Mouse (Mus musculus) MEL (cell line): ENCODE measurements around the gene Gbp9. TPM values are rescaled to one million over a fixed set of nuclear protein-coding genes. Genes with fewer than 3 reads are reported as not detected.
"Not testable (repeated sequence)": the region's sequence is repeated elsewhere in the genome, so short reads cannot be mapped to it uniquely, and the experiment has no call there.

Experiments
- DNase-seq: peaks from one replicate; pipeline ENCODE4 v3.0.0; 2011; ENCODE audit warnings: low read depth, low spot score
- H3K27ac ChIP-seq: 2 replicates; pipeline ENCODE4 v1.5.1; 2012; ENCODE audit warnings: low read depth, mild to moderate bottlenecking, control low read depth, low read length, moderate library complexity; ENCODE audit not compliant: control insufficient read depth
- H3K27me3 ChIP-seq, 2 experiments: fragments of 150-350 bp in 1 of 2; sonication (generic) in 1 of 2; 2 replicates each; pipeline ENCODE4 v1.6.1; 2012; ENCODE audit warnings: low read length in 2 of 2, mild to moderate bottlenecking in 2 of 2, improper control_type of control experiment in 1 of 2, moderate library complexity in 1 of 2; ENCODE audit not compliant: insufficient read depth in 2 of 2, control insufficient read depth in 1 of 2
- H3K36me3 ChIP-seq, 2 experiments: 2 replicates each; pipeline ENCODE4 v1.6.1; 2012 to 2014; ENCODE audit warnings: low read length in 2 of 2, improper control_type of control experiment in 1 of 2, inconsistent platforms in 1 of 2, mild to moderate bottlenecking in 1 of 2; ENCODE audit not compliant: insufficient read depth in 2 of 2, control insufficient read depth in 1 of 2
- H3K4me1 ChIP-seq, 2 experiments: fragments of 150-350 bp in 1 of 2; sonication (generic) in 1 of 2; 2 replicates each; pipeline ENCODE4 v1.6.1; 2012; ENCODE audit warnings: low read length in 2 of 2, improper control_type of control experiment in 1 of 2, mild to moderate bottlenecking in 1 of 2; ENCODE audit not compliant: insufficient read depth in 2 of 2, control insufficient read depth in 1 of 2
- H3K4me3 ChIP-seq, 2 experiments: fragments of 150-350 bp in 1 of 2; sonication (generic) in 1 of 2; 2 replicates each; pipeline ENCODE4 v1.5.1; 2012; ENCODE audit warnings: low read depth in 2 of 2, low read length in 2 of 2, mild to moderate bottlenecking in 2 of 2, moderate library complexity in 2 of 2, control low read depth in 1 of 2, improper control_type of control experiment in 1 of 2; ENCODE audit not compliant: control insufficient read depth in 1 of 2, insufficient read depth in 1 of 2
- H3K79me2 ChIP-seq: 2 replicates; pipeline ENCODE4 v1.6.1; 2012; ENCODE audit warnings: mild to moderate bottlenecking, low read length, moderate library complexity; ENCODE audit not compliant: control insufficient read depth, poor library complexity, insufficient read depth
- H3K9ac ChIP-seq: 2 replicates; pipeline ENCODE4 v1.6.1; 2012; ENCODE audit warnings: low read depth, mild to moderate bottlenecking, control low read depth, low read length, moderate library complexity; ENCODE audit not compliant: control insufficient read depth, poor library complexity, severe bottlenecking
- H3K9me3 ChIP-seq: fragments of 150-350 bp; sonication (generic); replicated peaks from 2 replicates; pipeline ENCODE4 v1.6.1; 2012; ENCODE audit warnings: mild to moderate bottlenecking, low read length, improper control_type of control experiment, moderate library complexity; ENCODE audit not compliant: insufficient read depth
- ELF1 ChIP-seq: IDR thresholded peaks from 2 replicates; pipeline ENCODE4 v1.6.1; 2014; ENCODE audit warnings: low read depth, mild to moderate bottlenecking, inconsistent platforms, low read length, improper control_type of control experiment, moderate library complexity
- MAFK ChIP-seq: IDR thresholded peaks from 2 replicates; pipeline ENCODE4 v1.6.1; 2011; ENCODE audit warnings: low read depth, mild to moderate bottlenecking, low read length, improper control_type of control experiment, borderline replicate concordance
- POLR2AphosphoS5 ChIP-seq: IDR thresholded peaks from 2 replicates; pipeline ENCODE4 v1.6.1; 2012; ENCODE audit warnings: low read depth, borderline replicate concordance, mild to moderate bottlenecking, inconsistent platforms, low read length, moderate library complexity, mixed read lengths
- RAD21 ChIP-seq: IDR thresholded peaks from 2 replicates; pipeline ENCODE4 v1.6.1; 2011; ENCODE audit warnings: mild to moderate bottlenecking, low read depth, low read length, improper control_type of control experiment
- RCOR1 ChIP-seq: IDR thresholded peaks from 2 replicates; pipeline ENCODE4 v1.6.1; 2012; ENCODE audit warnings: low read depth, mild to moderate bottlenecking, inconsistent platforms, low read length, improper control_type of control experiment
- TBP ChIP-seq: IDR thresholded peaks from 2 replicates; pipeline ENCODE4 v1.8.0; 2011; ENCODE audit warnings: low read depth, low read length, improper control_type of control experiment
- UBTF ChIP-seq: IDR thresholded peaks from 2 replicates; pipeline ENCODE4 v1.6.1; 2012; ENCODE audit warnings: low read depth, mild to moderate bottlenecking, inconsistent platforms, low read length, improper control_type of control experiment, moderate library complexity, borderline replicate concordance; ENCODE audit not compliant: insufficient read depth
- USF1 ChIP-seq: IDR thresholded peaks from 2 replicates; pipeline ENCODE4 v1.6.1; 2014; ENCODE audit warnings: low read depth, mild to moderate bottlenecking, inconsistent platforms, low read length, improper control_type of control experiment, moderate library complexity
- USF2 ChIP-seq, 2 experiments: IDR thresholded peaks; 2 replicates each; pipeline ENCODE4 v1.6.1; 2011 to 2012; ENCODE audit warnings: improper control_type of control experiment in 2 of 2, low read length in 2 of 2, borderline replicate concordance in 1 of 2, inconsistent platforms in 1 of 2, low read depth in 1 of 2, mild to moderate bottlenecking in 1 of 2; ENCODE audit not compliant: insufficient read depth in 1 of 2
- ZNF384 ChIP-seq: IDR thresholded peaks from 2 replicates; pipeline ENCODE4 v1.6.1; 2012; ENCODE audit warnings: low read depth, mild to moderate bottlenecking, inconsistent platforms, low read length, improper control_type of control experiment
- polyA plus RNA-seq, 2 experiments: library from polyadenylated mRNA; stranded (reverse) in 1 of 2; unstranded in 1 of 2; fragments of >175 nt in 1 of 2; fragments of >200 nt in 1 of 2; gene quantifications; 2 replicates each; pipeline versions ENCODE4 v1.2.1 to v1.2.4; 2012; ENCODE audit warnings: low replicate concordance in 2 of 2, low read depth in 1 of 2; ENCODE audit not compliant: insufficient read length in 2 of 2, insufficient read depth in 1 of 2, missing spikeins in 1 of 2
- total RNA-seq: library from RNA; depleted of rRNA; stranded (reverse); fragments of 300-350 nt; gene quantifications from 2 replicates; pipeline ENCODE4 v1.2.3, GENCODE M21; 2012

The Gbp9 gene
- total and polyA plus RNA-seq, 3 experiments: 0.10 to 0.19 TPM; not detected in 1

- no peak for DNase-seq
- Histone ChIP-seq H3K36me3 (no peaks in the 10 kb centered on the region), H3K4me3 (no peak overlapping the region), H3K27ac (no peak overlapping the region), H3K4me1 (no peaks in the 10 kb centered on the region), H3K27me3 (no peaks in the 10 kb centered on the region), H3K79me2 (no peaks in the 10 kb centered on the region), H3K9ac (no peak overlapping the region), H3K9me3 (no peaks in the 10 kb centered on the region)
- TF ChIP-seq RAD21 (no peak), POLR2AphosphoS5 (no peak), UBTF (no peak), TBP (no peak), RCOR1 (no peak), USF1 (no peak), ZNF384 (no peak), MAFK (no peak), USF2 (IDR thresholded peaks at IDR 0.05; ENCODE audit: borderline replicate concordance in 1 of 2, insufficient read depth in 1 of 2, low read depth in 1 of 2, low read length in 2 of 2) (no peak), ELF1 (no peak)
These were observed 57.4 kb downstream of the Gbp9 start for GRCm38 (mm10) chr5:105081900-105082299.

- not testable (repeated sequence) for H3K9me3 ChIP-seq, H3K9ac ChIP-seq, H3K27ac ChIP-seq, H3K79me2 ChIP-seq, DNase-seq, H3K27me3 ChIP-seq, H3K4me3 ChIP-seq, H3K36me3 ChIP-seq, H3K4me1 ChIP-seq
These were observed 71.0 kb downstream of the Gbp9 start for GRCm38 (mm10) chr5:105068356-105068755.

DNA sequence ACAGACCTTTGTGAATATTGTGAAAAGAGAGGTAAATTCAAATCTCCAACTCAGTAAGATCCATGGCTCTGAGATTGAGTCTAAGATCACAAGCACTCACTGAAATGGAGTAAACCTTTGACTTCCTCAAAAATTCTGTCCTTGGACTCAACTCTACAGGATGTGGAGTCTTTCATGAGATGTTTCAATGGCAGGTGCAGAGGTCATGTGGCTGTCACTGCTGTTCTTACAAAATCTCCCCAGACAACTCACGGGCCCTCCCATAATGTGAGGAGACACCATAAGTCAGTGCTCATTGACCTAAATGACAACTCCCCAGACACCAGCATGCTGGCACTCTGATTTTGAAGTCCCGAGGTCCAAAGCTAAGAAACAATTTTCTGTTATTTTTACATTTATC is 74.9 kb downstream of the Gbp9 start:
- not testable (repeated sequence) for H3K4me3 ChIP-seq, H3K27me3 ChIP-seq, H3K79me2 ChIP-seq, DNase-seq, H3K36me3 ChIP-seq, H3K9me3 ChIP-seq, H3K4me1 ChIP-seq, H3K9ac ChIP-seq, H3K27ac ChIP-seq
